8 mouse cellular contexts compared by ENCODE assay signal in the genomic region with DNA sequence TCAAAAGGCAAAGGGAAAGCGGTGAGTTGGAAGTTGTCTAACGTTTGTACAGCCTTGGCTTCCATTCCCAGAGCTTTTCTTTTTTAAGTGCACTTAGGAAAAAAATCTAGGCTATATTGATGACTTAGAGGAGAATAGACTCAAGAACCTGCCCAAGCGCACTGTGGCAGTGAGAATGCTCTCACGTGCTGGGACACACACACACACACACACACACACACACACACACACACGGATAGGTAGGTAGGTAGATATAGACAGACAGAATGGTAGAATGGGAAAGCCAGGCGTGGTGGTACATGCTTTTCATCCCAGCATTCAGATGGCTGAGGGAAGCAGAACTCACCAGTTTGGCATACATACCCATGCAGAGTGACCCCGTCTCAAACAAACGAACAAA. TPM values are rescaled to one million over a fixed set of nuclear protein-coding genes. Genes with fewer than 3 reads are reported as not detected.
DNase-seq lines count a peak whose midpoint lies in the region; ATAC-seq and TF ChIP-seq lines count a peak whose summit lies in the region.

No protein-coding gene starts in this region.

- WGBS in heart, adult 2 months = 62% methylated on average over 8 of the region's 8 CpGs
- WGBS in liver, embryonic 13.5 days (ENCODE audit: insufficient replicate concordance) = 56% methylated on average over 8 of the region's 8 CpGs

- H3K27ac ChIP-seq in heart, adult 2 months = peak overlapping the region; percentile 96
- H3K27ac ChIP-seq in testis, adult 2 months (ENCODE audit: control insufficient read depth, insufficient read depth, low read depth, low read length) = peak overlapping the region; percentile 87
- no peak overlapping the region for H3K27ac ChIP-seq in liver, embryonic 13.5 days

- H3K4me2 ChIP-seq in liver, embryonic 13.5 days = peak overlapping the region; percentile 22

- no peaks in the 10 kb centered on the region for H3K27me3 ChIP-seq in heart, adult 2 months (ENCODE audit: control insufficient read depth, insufficient read depth, low read length)
- H3K27me3 ChIP-seq in testis, adult 2 months (ENCODE audit: control insufficient read depth, insufficient read depth, low read length) = no peaks in the 10 kb centered on the region
- H3K27me3 ChIP-seq in liver, embryonic 13.5 days = peaks cover 72% of the 10 kb centered on the region

- H3K36me3 ChIP-seq in heart, adult 2 months (ENCODE audit: control insufficient read depth, insufficient read depth, low read length) = peaks cover 4% of the 10 kb centered on the region; the same call in 1 of the 2 replicates
- H3K36me3 ChIP-seq in testis, adult 2 months (ENCODE audit: control insufficient read depth, insufficient read depth, low read length) = no peaks in the 10 kb centered on the region
- H3K36me3 ChIP-seq in liver, embryonic 13.5 days = no peaks in the 10 kb centered on the region

- DNase-seq in heart, adult 2 months = no peak
- no peak for DNase-seq in heart, adult 11 months
- no peak for DNase-seq in testis, postnatal 14 days (ENCODE audit: low spot score)
- DNase-seq in liver, embryonic 13.5 days = no peak
- DNase-seq in kidney, postnatal 25 days = no peak

- H3K9ac ChIP-seq in heart, adult 2 months (ENCODE audit: low read depth, low read length) = no peak overlapping the region; the same call in none of the 2 replicates
- H3K9ac ChIP-seq in liver, embryonic 13.5 days = no peak overlapping the region

- no peaks in the 10 kb centered on the region for H3K9me3 ChIP-seq in liver, embryonic 13.5 days (replicated peaks)

- intact Hi-C loops in heart, adult 2 months (cut with DNase I) = loop anchor here (1.0 to 10.0 kb wide), 3 partner anchors 94 to 426 kb away; no protein-coding TSS in a partner anchor

- no peak for TF ChIP-seq POLR2A in heart, adult 2 months (IDR thresholded peaks at IDR 0.05; ENCODE audit: insufficient read depth, low read depth, low read length)
- TF ChIP-seq POLR2A in testis, adult 2 months (IDR thresholded peaks at IDR 0.05; ENCODE audit: control insufficient read depth, low read depth, low read length) = no peak

- TF ChIP-seq EP300 in heart, adult 2 months (IDR thresholded peaks at IDR 0.05; ENCODE audit: insufficient read depth, low read depth, low read length) = no peak

- H3K4me1 ChIP-seq in heart, adult 2 months (ENCODE audit: control insufficient read depth, insufficient read depth, low read length) = peaks cover 24% of the 10 kb centered on the region
- peaks cover 24% of the 10 kb centered on the region for H3K4me1 ChIP-seq in testis, adult 2 months (ENCODE audit: control insufficient read depth, insufficient read depth, low read length)
- H3K4me1 ChIP-seq in liver, embryonic 13.5 days (replicated peaks) = no peaks in the 10 kb centered on the region

- no peaks in the 10 kb centered on the region for H3K79me2 ChIP-seq in heart, adult 2 months (replicated peaks; ENCODE audit: control insufficient read depth, insufficient read depth, low read length)

- H3K4me3 ChIP-seq in heart, adult 2 months = peak overlapping the region; percentile 52
- peak overlapping the region; percentile 76 for H3K4me3 ChIP-seq in testis, adult 2 months (ENCODE audit: control insufficient read depth, low read depth, low read length)
- no peak overlapping the region for H3K4me3 ChIP-seq in liver, embryonic 13.5 days (replicated peaks)

- TF ChIP-seq CTCF in heart, adult 2 months (IDR thresholded peaks at IDR 0.05) = no peak
- no peak for TF ChIP-seq CTCF in testis, adult 2 months (IDR thresholded peaks at IDR 0.05; ENCODE audit: control insufficient read depth, insufficient read depth, insufficient replicate concordance, low read depth, low read length)

- ATAC-seq in liver, embryonic 13.5 days (ENCODE audit: low read depth) = no peak
- ATAC-seq in megakaryocyte progenitor cell, adult 5-6 weeks (replicated peaks; ENCODE audit: poor library complexity) = no peak
- no peak for ATAC-seq in inflammation-experienced regulatory T-cells, adult 6 months

RNA-seq across cellular contexts. Expression of a gene that starts 32.3 kb away (rescaled TPM):
- total RNA-seq in heart, adult 2 months (2021) = 10 to 100 TPM; 10.6 to 11.3 TPM
- polyA plus RNA-seq in heart, adult 2 months (2012; rRNA removed) = 10.5 and 11.7 TPM in 2 replicates
- polyA plus RNA-seq in testis, adult 2 months (2012; rRNA removed) = 2.2 and 3.0 TPM in 2 replicates
- polyA plus RNA-seq in liver, embryonic 13.5 days (2015; fragmentation: Nextera tagmentation; extraction: Ambion mirVana) = 4.8 and 5.0 TPM in 2 replicates
- 0.07 and 0.73 TPM in 2 replicates for total RNA-seq in megakaryocyte progenitor cell, adult 5-6 weeks (2015)
- total RNA-seq in megakaryocyte progenitor cell, adult 5-6 weeks (2017) = 0.37 and 1.4 TPM in 2 replicates
- polyA plus RNA-seq in inflammation-experienced regulatory T-cells, adult 6 months (2017; shearing (Covaris generic)) = 100 to 1,000 TPM; 180 to 210 (median 192) TPM

RNA-seq across cellular contexts. Expression of a gene that starts 41.3 kb away (rescaled TPM):
- 10 to 100 TPM; 23.1 to 24.9 TPM for total RNA-seq in heart, adult 2 months (2021)
- 20.4 and 29.2 TPM in 2 replicates for polyA plus RNA-seq in heart, adult 2 months (2012; rRNA removed)
- polyA plus RNA-seq in testis, adult 2 months (2012; rRNA removed) = 18.3 and 25.7 TPM in 2 replicates
- 2.5 and 3.1 TPM in 2 replicates for polyA plus RNA-seq in liver, embryonic 13.5 days (2015; fragmentation: Nextera tagmentation; extraction: Ambion mirVana)
- 0.05 TPM in 1 of 2 replicates, not detected in the other for total RNA-seq in megakaryocyte progenitor cell, adult 5-6 weeks (2015)
- 0.34 TPM in 1 of 2 replicates, not detected in the other for total RNA-seq in megakaryocyte progenitor cell, adult 5-6 weeks (2017)
- under 1 TPM; 0.19 to 0.77 (median 0.30) TPM for polyA plus RNA-seq in inflammation-experienced regulatory T-cells, adult 6 months (2017; shearing (Covaris generic))

Comparison
In these comparisons a context has a peak if more than half of its experiments do, and no peak if none do; other contexts are left out.
1. RNA of a gene that starts 32.3 kb away (polyA plus RNA-seq): 180 to 210 TPM in inflammation-experienced regulatory T-cells, adult 6 months; 10.5 to 11.7 TPM in heart, adult 2 months, 4.8 to 5.0 TPM in liver, embryonic 13.5 days and 2.2 to 3.0 TPM in testis, adult 2 months; every median in the first group is over 10 times any median in the second.